Mouse (Mus musculus) left cerebral cortex, adult 11 months (tissue): ENCODE measurements around the gene Abr.

Experiments
- DNase-seq: peaks from one replicate; pipeline ENCODE4 v3.0.0; 2022; ENCODE audit warnings: low spot score

The Abr gene

DNA sequence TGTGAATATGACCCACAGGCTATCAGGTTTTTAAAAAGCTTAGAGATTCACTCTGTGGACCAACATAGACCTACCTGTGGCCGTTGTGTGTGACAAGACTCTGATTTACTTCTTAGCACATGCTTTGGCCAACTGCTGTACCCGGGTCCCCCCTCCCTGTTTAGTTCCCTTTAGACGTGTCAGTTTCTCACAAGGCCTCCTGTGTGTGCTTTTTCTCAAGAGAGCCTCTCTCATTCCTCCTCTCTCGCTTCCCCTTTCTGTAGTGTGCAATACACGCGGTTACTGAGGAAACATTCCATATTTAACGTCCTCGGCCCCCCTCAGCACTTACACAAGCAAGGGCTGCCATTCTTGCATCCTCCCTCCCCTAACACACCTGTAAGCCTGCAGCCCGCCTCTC, 163.4 kb downstream of the Abr start:
- no peak for DNase-seq

DNA sequence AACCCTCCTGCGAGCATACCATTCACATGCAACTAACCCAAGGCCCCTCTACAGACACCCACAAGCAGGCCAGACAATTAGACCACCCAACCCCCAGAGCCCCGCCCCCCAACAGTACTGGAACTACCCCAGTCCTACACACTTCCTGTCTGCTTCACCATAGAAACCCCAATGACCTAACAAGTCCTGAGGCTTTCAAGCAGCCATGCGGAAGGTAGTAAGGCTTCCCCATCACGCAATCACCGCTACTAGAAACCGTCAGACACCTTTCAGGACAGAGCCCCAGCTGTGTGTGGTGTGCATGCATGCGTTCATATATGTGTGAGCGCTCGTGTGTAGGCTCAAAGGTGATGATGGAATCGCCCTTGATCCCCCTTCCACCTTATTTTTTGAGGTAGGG, 165.2 kb downstream of the Abr start:
- no peak for DNase-seq

- peak; percentile 75 for DNase-seq
These were observed 165.9 kb downstream of the Abr start for GRCm38 (mm10) chr11:76456233-76456632.

DNA sequence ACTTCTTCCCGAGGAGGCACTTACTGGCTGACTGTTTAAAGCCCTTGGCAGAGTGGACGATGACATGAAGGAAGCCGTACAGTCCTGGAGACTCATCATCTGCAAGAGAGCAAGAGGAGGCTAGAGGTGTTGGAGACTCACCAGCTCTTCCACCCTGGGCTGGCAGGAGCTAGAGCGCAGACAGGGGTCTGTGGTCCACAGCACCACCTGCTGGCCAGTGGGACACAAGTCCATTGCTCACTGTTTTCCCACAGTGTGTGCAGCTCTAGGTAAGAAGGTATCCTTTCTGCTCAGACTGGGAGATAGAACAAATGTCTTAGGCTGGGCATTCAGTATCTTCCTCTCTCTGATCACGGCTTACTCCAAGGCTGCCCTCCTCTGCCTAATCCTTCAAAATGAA, 167.6 kb downstream of the Abr start:
- no peak for DNase-seq

GRCm38 (mm10) chr11:76450202-76450561, 171.9 kb downstream of the Abr start:
- peak; percentile 33 for DNase-seq

- peak; percentile 61 for DNase-seq
These were observed 172.5 kb downstream of the Abr start for GRCm38 (mm10) chr11:76449520-76450201.

GRCm38 (mm10) chr11:76446251-76446650, 175.9 kb downstream of the Abr start:
- DNase-seq = no peak

DNA sequence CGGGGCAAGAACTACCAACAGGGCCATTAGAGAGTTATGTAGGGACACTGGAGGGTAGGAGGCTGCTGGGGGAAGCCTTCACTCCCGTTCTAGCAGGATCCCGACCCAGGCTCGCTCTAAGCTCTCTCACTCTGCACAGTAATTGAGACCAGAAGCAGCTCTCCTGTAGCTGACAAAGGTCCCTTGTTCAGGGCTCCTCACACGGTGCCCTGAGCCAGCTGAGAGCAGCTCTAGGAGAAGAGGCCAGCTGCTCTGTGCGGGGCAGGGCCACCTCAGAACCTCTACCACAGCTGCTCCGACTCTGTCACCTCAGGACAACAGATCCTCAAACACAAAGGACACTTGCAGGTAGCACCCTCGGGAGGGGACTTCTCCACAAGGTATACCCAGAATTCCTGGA, 176.7 kb downstream of the Abr start:
- no peak for DNase-seq

DNA sequence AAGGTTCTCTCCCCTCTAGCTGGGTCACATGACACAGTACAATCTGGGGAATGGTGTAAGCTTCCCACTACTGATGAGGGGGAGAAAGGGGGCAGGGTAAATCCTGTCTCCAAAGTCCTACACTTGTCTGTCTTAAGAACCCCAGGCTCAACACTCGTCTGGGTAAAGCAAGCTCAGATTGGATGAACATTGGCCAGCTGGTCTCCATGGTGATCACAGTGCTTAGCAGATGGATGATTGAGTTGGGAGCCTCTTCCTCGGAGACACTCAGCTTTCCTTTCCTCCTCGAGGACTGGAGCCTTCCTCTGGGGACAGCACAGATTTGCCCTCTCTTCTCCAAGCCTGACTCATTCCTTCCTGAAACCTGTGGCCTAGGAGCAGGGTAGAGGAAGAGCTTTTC, 182.4 kb downstream of the Abr start:
- no peak for DNase-seq

DNA sequence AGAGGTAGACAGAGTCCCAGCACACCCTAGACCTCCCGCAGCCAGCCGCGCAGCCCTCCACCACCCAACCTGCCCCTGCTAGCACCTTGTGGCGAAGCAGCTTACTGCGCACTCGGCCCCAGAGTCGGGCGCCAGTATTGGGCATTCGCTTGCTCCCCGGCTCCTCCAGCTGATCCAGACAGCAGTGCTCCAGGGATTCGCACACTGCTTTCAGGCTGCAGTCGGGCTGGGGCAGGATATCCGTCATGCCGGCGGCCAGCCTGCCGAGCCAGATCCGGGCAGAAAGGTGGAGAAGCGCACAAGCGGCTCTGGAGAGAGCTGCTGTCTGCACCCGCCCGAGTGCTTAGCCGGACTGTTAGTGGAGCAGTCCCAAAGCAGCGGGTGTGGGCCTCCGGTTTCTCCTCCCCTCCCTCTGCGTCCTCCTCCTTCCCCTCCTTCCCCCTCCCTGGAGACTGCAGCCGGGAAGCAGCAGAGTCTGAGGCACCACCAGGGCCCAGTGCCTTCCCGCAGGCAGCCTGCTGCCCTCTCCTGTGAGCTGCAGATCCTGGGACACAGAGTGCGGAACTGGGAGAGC, 185.2 kb downstream of the Abr start:
- no peak for DNase-seq

- DNase-seq = no peak
These were observed 186.1 kb downstream of the Abr start for GRCm38 (mm10) chr11:76436009-76436408.

GRCm38 (mm10) chr11:76429966-76430631, 192.0 kb downstream of the Abr start:
- no peak for DNase-seq

DNA sequence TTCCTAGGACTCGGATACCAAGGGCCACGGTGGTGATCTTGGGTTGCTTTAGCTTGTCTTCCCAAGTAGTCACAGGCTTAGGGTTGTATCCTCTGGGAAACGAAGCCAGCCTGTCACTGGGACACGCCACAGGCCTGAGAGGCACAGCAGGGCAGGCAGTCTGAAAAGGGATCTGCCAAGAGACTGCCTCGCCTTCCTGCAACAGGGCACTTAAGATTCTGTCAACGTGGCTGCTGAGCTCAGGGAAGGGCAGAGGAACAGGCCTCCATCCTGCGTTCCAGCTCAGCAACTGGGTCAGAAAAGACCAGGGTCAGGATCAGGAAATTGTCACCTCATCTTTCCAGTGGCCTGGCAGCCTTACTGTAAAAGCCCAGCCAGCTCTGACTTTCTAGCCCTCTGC, 192.6 kb downstream of the Abr start:
- no peak for DNase-seq

DNA sequence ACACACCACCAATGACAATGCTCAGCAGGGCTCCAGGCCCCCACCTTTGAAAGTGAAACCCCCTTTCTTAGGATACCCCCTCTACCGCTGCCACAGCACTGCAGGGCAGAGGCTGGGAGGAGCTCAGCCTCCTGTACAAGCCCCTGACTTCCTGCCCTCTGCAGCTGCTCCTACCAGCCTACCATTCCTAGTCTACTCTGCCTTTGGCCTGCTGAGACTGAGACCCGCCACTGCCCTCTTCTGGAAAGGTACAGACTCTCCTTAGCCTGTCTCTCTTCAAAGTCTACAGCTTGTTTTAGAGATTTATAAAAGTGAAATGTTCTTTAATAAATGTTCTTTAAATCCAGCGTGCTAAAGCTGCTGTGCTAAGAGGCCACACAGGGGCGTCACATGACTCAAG, 193.1 kb downstream of the Abr start:
- DNase-seq = no peak

DNA sequence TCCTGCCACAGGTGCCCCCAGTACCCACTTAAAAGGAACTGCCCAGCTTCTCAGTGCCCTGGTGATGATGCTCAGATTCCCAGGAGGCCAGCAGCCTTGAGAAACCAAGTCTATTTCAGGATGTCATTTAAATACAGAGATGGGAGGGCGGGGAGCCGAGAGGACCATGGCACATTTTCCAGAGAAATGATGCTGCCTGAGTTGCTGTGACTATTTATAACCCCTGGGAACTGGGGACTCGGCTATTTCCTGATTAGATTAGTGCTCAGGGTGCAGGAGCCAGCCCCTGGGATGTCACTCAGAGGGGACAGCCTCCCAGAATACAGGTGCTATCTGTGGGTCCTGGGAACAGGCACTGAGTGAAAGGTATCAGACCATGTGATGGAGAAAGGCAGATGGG, 194.3 kb downstream of the Abr start:
- DNase-seq = no peak

DNA sequence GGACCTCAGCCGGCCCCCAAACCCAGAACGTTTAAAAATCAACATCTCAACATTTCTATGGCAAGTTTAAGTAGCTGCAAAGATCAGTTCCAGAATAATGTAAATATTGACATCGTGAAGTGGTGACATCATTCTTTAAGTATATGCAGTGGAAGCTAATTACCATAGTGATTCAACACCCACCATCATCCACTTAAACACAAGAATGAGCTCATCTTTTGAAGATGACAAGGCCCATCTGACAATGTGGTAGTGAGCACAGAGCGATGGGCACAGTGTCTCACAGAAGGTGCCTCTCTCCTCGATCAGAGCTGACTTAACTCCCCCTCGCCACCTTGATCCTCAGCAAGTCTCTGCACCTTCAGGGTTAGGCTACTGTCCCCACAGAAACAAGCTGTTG, 196.4 kb downstream of the Abr start:
- no peak for DNase-seq

DNA sequence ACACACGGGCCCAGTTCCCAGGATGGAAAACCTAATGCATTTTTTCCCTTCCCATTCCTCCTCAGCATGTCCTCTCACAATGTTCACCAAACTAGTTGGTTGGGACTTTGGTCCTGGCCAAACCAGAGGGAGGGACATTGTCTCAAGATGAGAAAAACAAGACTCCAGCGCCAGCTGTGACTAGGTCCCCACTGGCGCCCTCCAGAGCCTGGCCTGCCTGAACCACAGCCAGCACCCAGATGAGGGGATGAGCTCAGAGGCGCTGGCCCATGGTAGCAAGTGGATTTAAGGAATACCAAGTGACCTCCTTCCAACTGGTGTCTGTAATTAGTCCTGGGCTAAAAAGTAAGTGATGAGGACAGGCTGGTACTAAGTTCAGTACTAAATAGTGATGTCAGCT, 201.2 kb downstream of the Abr start:
- DNase-seq = no peak

DNA sequence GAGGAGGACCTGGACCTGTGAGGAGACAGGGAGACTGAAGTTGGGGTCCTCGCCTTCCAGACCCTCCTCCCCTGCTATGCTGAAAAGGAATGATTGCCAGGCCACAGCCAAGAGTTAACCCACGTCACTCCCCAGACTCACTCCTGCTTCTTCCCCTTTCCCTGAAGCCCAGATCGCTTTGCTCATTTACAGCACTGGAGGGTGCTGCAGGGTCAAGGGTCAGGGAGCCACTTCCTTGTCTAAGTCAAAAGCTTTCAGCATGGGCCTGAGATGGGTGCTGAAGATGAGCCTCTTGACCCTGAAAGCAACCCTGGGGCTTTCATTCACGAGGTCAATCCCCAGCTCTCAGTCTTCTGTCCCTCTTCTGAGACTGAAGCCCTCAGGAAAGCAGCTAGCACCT, 202.9 kb downstream of the Abr start:
- DNase-seq = no peak

DNA sequence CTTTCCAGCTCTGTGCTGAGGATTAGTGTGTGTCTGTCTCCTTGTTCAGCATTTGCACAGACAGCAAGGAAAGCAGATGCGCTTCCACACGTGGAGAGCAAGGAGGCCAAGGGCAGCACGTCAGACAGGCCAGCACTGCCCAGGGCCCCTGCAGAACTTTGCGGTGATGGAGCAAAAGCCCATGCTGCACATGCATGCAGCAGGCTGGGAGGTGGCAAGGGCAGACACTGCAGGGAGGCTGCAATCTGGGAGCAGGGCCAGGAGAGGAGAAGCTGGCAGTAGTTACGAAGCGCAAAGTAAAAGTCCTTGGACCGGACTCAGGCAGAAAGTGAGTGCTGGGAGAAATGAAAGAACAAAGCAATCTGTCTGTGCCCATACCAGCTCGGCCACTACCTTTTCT, 203.7 kb downstream of the Abr start:
- DNase-seq = no peak

DNA sequence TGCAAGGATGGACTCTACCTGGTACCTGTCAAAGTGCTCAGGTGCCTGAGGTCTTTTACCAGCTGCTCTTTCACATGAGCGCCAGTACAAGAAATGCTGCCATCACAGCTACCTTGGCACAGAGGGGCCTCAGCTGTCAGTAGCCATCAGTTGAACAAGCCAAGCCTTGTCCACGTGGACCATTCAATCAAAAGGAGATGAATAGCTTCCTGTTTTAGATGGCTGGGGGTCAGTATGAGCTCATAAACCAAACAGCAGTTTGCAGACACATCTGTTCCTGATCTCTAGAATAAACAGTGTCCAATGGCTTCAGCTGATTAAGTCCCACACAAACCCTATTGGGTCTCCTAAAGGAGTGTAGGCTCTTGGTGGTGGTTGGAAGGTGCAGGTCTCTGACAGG, 206.1 kb downstream of the Abr start:
- DNase-seq = no peak

GRCm38 (mm10) chr11:76415001-76415400, 207.1 kb downstream of the Abr start:
- no peak for DNase-seq

GRCm38 (mm10) chr11:76413202-76413601, 208.9 kb downstream of the Abr start:
- DNase-seq = no peak

DNA sequence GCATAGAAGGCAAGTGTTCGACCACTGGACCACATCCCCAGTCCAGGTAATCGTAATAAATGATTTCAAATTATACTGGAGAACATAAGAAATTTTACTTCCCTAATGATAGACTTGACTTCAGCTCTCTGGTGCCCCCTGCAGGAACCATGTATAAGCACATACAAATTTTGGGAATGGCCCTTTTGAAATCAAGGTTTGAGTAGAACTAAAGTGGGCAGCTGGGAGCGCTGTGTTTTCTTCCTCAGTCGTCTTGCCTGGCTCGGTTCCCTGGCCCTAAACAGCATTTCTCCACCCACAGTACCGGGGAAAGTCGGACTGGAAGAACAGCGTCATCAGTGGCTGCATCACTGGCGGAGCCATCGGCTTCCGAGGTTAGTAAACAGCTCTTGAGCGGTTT, 211.3 kb downstream of the Abr start:
- no peak for DNase-seq
